Mouse (Mus musculus) lung, adult 2 months (tissue): Measurements from ENCODE around the gene Cyp4f39.

ENCODE experiments used
- CTCF ChIP-seq: fragments of 200-500 bp; IDR thresholded peaks from 2 replicates; pipeline ENCODE4 v1.5.1; 2011; ENCODE audit warnings: mild to moderate bottlenecking, low read length, control low read depth; ENCODE audit not compliant: insufficient read depth
- POLR2A ChIP-seq: fragments of 200-500 bp; IDR thresholded peaks from 2 replicates; pipeline ENCODE4 v1.6.1; 2011; ENCODE audit warnings: low read depth, mild to moderate bottlenecking, control low read depth, low read length, borderline replicate concordance; ENCODE audit errors: extremely low read depth

- TF ChIP-seq POLR2A = peak; percentile 62; the same call in 1 of the 2 replicates
- no peak for TF ChIP-seq CTCF
These were observed 39.9 kb downstream of the Cyp4f39 start for GRCm38 (mm10) chr17:32492349-32492980.
